10 mouse cellular contexts compared by ENCODE assay signal in the genomic region with DNA sequence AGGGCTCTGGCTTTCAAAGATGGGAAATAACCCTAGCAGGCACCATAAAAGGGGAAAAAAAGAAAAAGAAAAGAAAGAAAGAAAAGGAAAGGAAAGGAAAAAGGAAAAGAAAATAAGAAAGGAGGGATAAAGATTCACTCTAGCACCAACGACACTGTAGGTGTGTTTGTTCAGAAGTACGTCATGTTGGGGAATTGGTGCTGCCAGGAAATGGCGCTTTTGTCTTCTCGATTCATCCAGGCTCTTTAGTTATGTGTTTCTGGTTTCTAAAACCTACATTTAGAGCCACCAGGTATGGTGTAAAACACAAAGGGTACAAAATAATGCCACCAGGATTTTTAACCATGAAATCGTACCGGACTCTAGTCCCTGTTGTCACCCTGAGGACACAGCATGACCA.
A peak's percentile ranks its signal among the peaks of the same experiment; 100 is the strongest.
DNase-seq lines count a peak whose midpoint lies in the region; ATAC-seq and TF ChIP-seq lines count a peak whose summit lies in the region.
"Had no signal": no experiment of that assay in that cellular context is flagged by ENCODE, and none has a peak within 500 bp of the region (broad histone marks: within the 10 kb centered on the region; RNA-seq: fewer than 3 reads in every experiment).

No protein-coding gene starts in this region.

- peak overlapping the region; percentile 21; the same call in 1 of the 2 replicates for H3K4me3 ChIP-seq in embryonic facial prominence, embryonic 10.5 days
- peak overlapping the region; percentile 18 for H3K4me3 ChIP-seq in forebrain, postnatal 0 days (ENCODE audit: low read depth, low read length)
- H3K4me3 ChIP-seq in midbrain, embryonic 13.5 days (replicated peaks): no peak overlapping the region

- no peak for DNase-seq in embryonic facial prominence, embryonic 10.5 days (ENCODE audit: low spot score)
- no peak for DNase-seq in forebrain, postnatal 0 days
- no peak for DNase-seq in adrenal gland, postnatal 25 days
- DNase-seq in right cerebral cortex, adult 18-20 months: no peak
- DNase-seq in frontal cortex, adult 2 months (ENCODE audit: extremely low spot score in 1 of 2, low spot score in 1 of 2): no peak
- DNase-seq: cerebellum, adult 9-11 months; gastrocnemius, postnatal 14 days; right cerebral cortex, postnatal 25 days had no signal

- no peaks in the 10 kb centered on the region for H3K9me3 ChIP-seq in embryonic facial prominence, embryonic 10.5 days
- no peaks in the 10 kb centered on the region for H3K9me3 ChIP-seq in forebrain, postnatal 0 days (ENCODE audit: low read length)
- no peaks in the 10 kb centered on the region for H3K9me3 ChIP-seq in midbrain, embryonic 13.5 days

- 0 out of 2 replicates have a peak overlapping the region, but pooled peaks have one; percentile 18 for H3K9ac ChIP-seq in forebrain, postnatal 0 days
- H3K9ac ChIP-seq in midbrain, embryonic 13.5 days (replicated peaks): no peak overlapping the region

- WGBS in embryonic facial prominence, embryonic 10.5 days: 87% methylated on average over 6 of the region's 6 CpGs
- WGBS in forebrain, postnatal 0 days: 50% methylated on average over 6 of the region's 6 CpGs
- 58% methylated on average over 6 of the region's 6 CpGs for WGBS in midbrain, embryonic 13.5 days

- no peaks in the 10 kb centered on the region for H3K36me3 ChIP-seq in embryonic facial prominence, embryonic 10.5 days (replicated peaks)
- H3K36me3 ChIP-seq in forebrain, postnatal 0 days (ENCODE audit: insufficient read depth): no peaks in the 10 kb centered on the region
- H3K36me3 ChIP-seq in midbrain, embryonic 13.5 days: no peaks in the 10 kb centered on the region

- peaks cover 10% of the 10 kb centered on the region for H3K27me3 ChIP-seq in embryonic facial prominence, embryonic 10.5 days (replicated peaks; ENCODE audit: low read depth, poor library complexity, severe bottlenecking)
- H3K27me3 ChIP-seq in forebrain, postnatal 0 days (ENCODE audit: insufficient read depth, low read length): no peaks in the 10 kb centered on the region
- H3K27me3 ChIP-seq in midbrain, embryonic 13.5 days: no peaks in the 10 kb centered on the region

- peak overlapping the region; percentile 46 for H3K4me2 ChIP-seq in forebrain, postnatal 0 days (ENCODE audit: low read depth)
- peak overlapping the region; percentile 49 for H3K4me2 ChIP-seq in midbrain, embryonic 13.5 days (replicated peaks)

- 0 out of 2 replicates have a peak overlapping the region, but pooled peaks have one; percentile 24 for H3K27ac ChIP-seq in embryonic facial prominence, embryonic 10.5 days (replicated peaks)
- H3K27ac ChIP-seq in forebrain, postnatal 0 days (ENCODE audit: low read depth, low read length): peak overlapping the region; percentile 66; the same call in 1 of the 2 replicates
- peak overlapping the region; percentile 92 for H3K27ac ChIP-seq in midbrain, embryonic 13.5 days

- H3K4me1 ChIP-seq in embryonic facial prominence, embryonic 10.5 days: peaks cover 26% of the 10 kb centered on the region
- peaks cover 19% of the 10 kb centered on the region for H3K4me1 ChIP-seq in forebrain, postnatal 0 days (ENCODE audit: insufficient read depth)
- peaks cover 50% of the 10 kb centered on the region for H3K4me1 ChIP-seq in midbrain, embryonic 13.5 days (replicated peaks)

- TF ChIP-seq CTCF in forebrain, postnatal 0 days (IDR thresholded peaks at IDR 0.05; ENCODE audit: low read depth): no peak

- peak; percentile 57 for ATAC-seq in CD4-positive, CD25-positive, alpha-beta regulatory T cell, adult 4 months
- ATAC-seq in forebrain, postnatal 0 days: no peak
- ATAC-seq in midbrain, embryonic 13.5 days: no peak

Comparison
In these comparisons a context has a peak if more than half of its experiments do, and no peak if none do; other contexts are left out.
1. H3K27ac ChIP-seq: peak in every context shown above with its lines; median percentile 92 in midbrain, embryonic 13.5 days; 66 in forebrain, postnatal 0 days; 24 in embryonic facial prominence, embryonic 10.5 days.